Mouse (Mus musculus) midbrain, embryonic 11.5 days (tissue): ENCODE results near the gene Cyfip2. TPM values are rescaled to one million over a fixed set of nuclear protein-coding genes. Genes with fewer than 3 reads are reported as not detected.
"Not testable (repeated sequence)": the region's sequence is repeated elsewhere in the genome, so short reads cannot be mapped to it uniquely, and the experiment has no call there.

Experiments used
- ATAC-seq: fragments of 200-750 bp; cut with Nextera tagmentation; 2 replicates; pipeline ENCODE4 v1.8.0; 2017; ENCODE audit warnings: moderate TSS enrichment, moderate library complexity; ENCODE audit not compliant: low FRiP score
- DNase-seq: peaks from one replicate; pipeline ENCODE4 v3.0.0; 2015; ENCODE audit warnings: low spot score; ENCODE audit errors: missing footprints
- H3K27ac ChIP-seq: fragments of 300-500 bp; sonication (generic); 2 replicates; pipeline ENCODE4 v1.5.1; 2014; ENCODE audit warnings: low read depth, low read length
- H3K27me3 ChIP-seq: fragments of 300-500 bp; sonication (generic); 2 replicates; pipeline ENCODE4 v1.6.1; 2014; ENCODE audit warnings: mild to moderate bottlenecking, low read length, moderate library complexity, mixed read lengths; ENCODE audit not compliant: control insufficient read depth, insufficient read depth
- H3K36me3 ChIP-seq: fragments of 300-500 bp; sonication (generic); 2 replicates; pipeline ENCODE4 v1.6.1; 2014; ENCODE audit warnings: mild to moderate bottlenecking, low read length, moderate library complexity, mixed read lengths; ENCODE audit not compliant: control insufficient read depth, insufficient read depth
- H3K4me1 ChIP-seq: fragments of 300-500 bp; sonication (generic); 2 replicates; pipeline ENCODE4 v1.6.1; 2014; ENCODE audit warnings: low read length; ENCODE audit not compliant: control insufficient read depth, insufficient read depth
- H3K4me2 ChIP-seq: fragments of 300-500 bp; sonication (generic); 2 replicates; pipeline ENCODE4 v1.6.1; 2014; ENCODE audit warnings: mild to moderate bottlenecking, moderate library complexity
- H3K4me3 ChIP-seq: fragments of 300-500 bp; sonication (generic); 2 replicates; pipeline ENCODE4 v1.5.1; 2014; ENCODE audit warnings: low read depth, low read length
- H3K9ac ChIP-seq: fragments of 300-500 bp; sonication (generic); 2 replicates; pipeline ENCODE4 v1.6.1; 2014; ENCODE audit warnings: low read length
- H3K9me3 ChIP-seq: fragments of 300-500 bp; sonication (generic); 2 replicates; pipeline ENCODE4 v1.6.1; 2016; ENCODE audit warnings: low read length; ENCODE audit not compliant: control insufficient read depth
- WGBS: fragments of 180-500 bp; shearing (Covaris S2); extraction: QIAGEN DNeasy Blood & Tissue Kit; methylation state at CpG from one replicate; pipeline ENCODE4 v1.1.7; 2014; 5-methylcytosine and 5-hydroxymethylcytosine counted together
- polyA plus RNA-seq: library from polyadenylated mRNA; unstranded; fragments of >200 nt; fragmentation: Nextera tagmentation; extraction: Ambion mirVana; gene quantifications from 2 replicates; pipeline ENCODE4 v1.2.1, GENCODE M21; 2014

Gene Cyfip2
- polyA plus RNA-seq, 1 experiment from 2014 or later = 34.0 TPM

DNA sequence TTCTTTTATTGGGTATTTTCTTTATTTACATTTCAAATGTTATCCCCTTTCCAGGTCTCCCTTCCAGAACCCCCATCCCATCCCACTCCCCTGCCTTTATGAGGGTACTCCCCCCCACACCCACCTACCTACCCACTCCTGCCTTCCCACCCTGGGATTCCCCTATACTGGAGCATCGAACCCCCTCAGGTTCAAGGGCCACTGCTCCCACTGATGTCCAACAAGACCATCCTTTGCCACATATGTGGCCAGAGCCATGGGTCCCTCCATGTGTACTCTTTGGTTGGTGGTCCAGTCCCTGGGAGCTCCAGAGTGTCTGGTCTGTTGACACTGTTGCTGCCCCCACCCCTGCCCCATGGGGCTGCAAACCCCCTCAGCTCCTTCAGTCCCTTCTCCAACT is 130.6 kb downstream of the Cyfip2 start:
- H3K4me3 ChIP-seq, H3K36me3 ChIP-seq, H3K27me3 ChIP-seq, H3K4me1 ChIP-seq, H3K4me2 ChIP-seq, H3K9me3 ChIP-seq, H3K27ac ChIP-seq, H3K9ac ChIP-seq, ATAC-seq: not testable (repeated sequence)
- peak; percentile 53 for DNase-seq
- WGBS = 91% methylated on average over 1 of the region's 1 CpGs

GRCm38 (mm10) chr11:46177246-46178043 is 135.2 kb downstream of the Cyfip2 start:
- DNase-seq (peak; percentile 8), ATAC-seq (no peak)
- no peak overlapping the region for H3K4me2 ChIP-seq
- no peaks in the 10 kb centered on the region for H3K4me1 ChIP-seq
- H3K9ac ChIP-seq = no peak overlapping the region
- no peaks in the 10 kb centered on the region for H3K9me3 ChIP-seq
- 83% methylated on average over 10 of the region's 10 CpGs for WGBS
- no peaks in the 10 kb centered on the region for H3K36me3 ChIP-seq
- H3K27me3 ChIP-seq = no peaks in the 10 kb centered on the region
- no peak overlapping the region for H3K4me3 ChIP-seq
- H3K27ac ChIP-seq = no peak overlapping the region

- Histone ChIP-seq H3K36me3 (no peaks in the 10 kb centered on the region), H3K9me3 (no peaks in the 10 kb centered on the region), H3K4me2 (no peak overlapping the region), H3K9ac (no peak overlapping the region), H3K4me3 (no peak overlapping the region), H3K27me3 (no peaks in the 10 kb centered on the region), H3K27ac (no peak overlapping the region), H3K4me1 (no peaks in the 10 kb centered on the region)
- DNase-seq (peak; percentile 53), ATAC-seq (no peak)
- 93% methylated on average over 6 of the region's 6 CpGs for WGBS
These were observed 136.5 kb downstream of the Cyfip2 start for GRCm38 (mm10) chr11:46176155-46176554.

GRCm38 (mm10) chr11:46172128-46172527 is 140.5 kb downstream of the Cyfip2 start:
- ATAC-seq (no peak), DNase-seq (peak; percentile 37)
- no peaks in the 10 kb centered on the region for H3K4me1 ChIP-seq
- H3K36me3 ChIP-seq = no peaks in the 10 kb centered on the region
- no peak overlapping the region for H3K9ac ChIP-seq
- no peaks in the 10 kb centered on the region for H3K27me3 ChIP-seq
- H3K27ac ChIP-seq = no peak overlapping the region
- H3K4me3 ChIP-seq = no peak overlapping the region
- 90% methylated on average over 9 of the region's 9 CpGs for WGBS
- no peak overlapping the region for H3K4me2 ChIP-seq
- H3K9me3 ChIP-seq = no peaks in the 10 kb centered on the region

DNA sequence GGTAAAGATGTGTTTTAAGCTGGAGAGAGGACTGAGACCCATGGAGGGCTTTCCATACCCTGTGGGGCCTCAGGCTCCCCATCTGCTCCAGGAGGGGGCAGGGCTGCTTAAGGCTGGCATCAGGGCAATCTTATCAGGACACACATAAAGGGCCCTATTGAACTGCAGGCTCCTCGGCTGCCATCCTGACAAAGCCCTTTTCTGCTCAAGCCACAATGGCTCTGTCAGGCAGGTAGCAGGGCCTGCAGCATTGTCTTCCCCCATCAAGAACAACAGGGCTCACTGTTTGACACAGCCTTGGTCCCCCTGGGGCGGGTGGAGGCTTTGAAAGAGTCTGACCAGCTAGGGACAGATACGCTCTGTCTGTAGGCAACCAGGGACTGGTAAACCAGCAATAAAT is 142.8 kb downstream of the Cyfip2 start:
- H3K4me1 ChIP-seq = no peaks in the 10 kb centered on the region
- no peak overlapping the region for H3K4me2 ChIP-seq
- DNase-seq (peak; percentile 67), ATAC-seq (no peak)
- no peak overlapping the region for H3K9ac ChIP-seq
- 59% methylated on average over 3 of the region's 3 CpGs for WGBS
- H3K9me3 ChIP-seq = no peaks in the 10 kb centered on the region
- no peaks in the 10 kb centered on the region for H3K36me3 ChIP-seq
- no peak overlapping the region for H3K4me3 ChIP-seq
- H3K27me3 ChIP-seq = 0 out of 2 replicates have a peak, but pooled peaks cover 4% of the 10 kb centered on the region
- H3K27ac ChIP-seq = no peak overlapping the region

- Histone ChIP-seq H3K4me3 (no peak overlapping the region), H3K27ac (no peak overlapping the region), H3K4me1 (no peaks in the 10 kb centered on the region), H3K9ac (no peak overlapping the region), H3K36me3 (no peaks in the 10 kb centered on the region), H3K4me2 (no peak overlapping the region), H3K27me3 (0 out of 2 replicates have a peak, but pooled peaks cover 4% of the 10 kb centered on the region), H3K9me3 (no peaks in the 10 kb centered on the region)
- ATAC-seq (no peak), DNase-seq (peak; percentile 73)
- 90% methylated on average over 7 of the region's 7 CpGs for WGBS
These were observed 144.2 kb downstream of the Cyfip2 start for GRCm38 (mm10) chr11:46168506-46168905.

GRCm38 (mm10) chr11:46165866-46166585 is 146.6 kb downstream of the Cyfip2 start, which contains the start of gene Nipal4:
TSS of gene Nipal4 (minus strand) at chr11:46166508.
- no peak within 1 kb of the TSS for H3K27ac ChIP-seq
- ATAC-seq (peak; percentile 66), DNase-seq (peak; percentile 90)
- H3K4me1 ChIP-seq = no peaks in the 10 kb centered on the region
- H3K27me3 ChIP-seq = 0 out of 2 replicates have a peak, but pooled peaks cover 4% of the 10 kb centered on the region
- WGBS = 3% methylated on average over 40 of the region's 40 CpGs
- no peaks in the 10 kb centered on the region for H3K36me3 ChIP-seq
- no peaks in the 10 kb centered on the region for H3K9me3 ChIP-seq
- peak within 1 kb of the TSS; percentile 40 for H3K4me3 ChIP-seq
- H3K4me2 ChIP-seq = peak within 1 kb of the TSS; percentile 91
- H3K9ac ChIP-seq = peak within 1 kb of the TSS; percentile 51

DNA sequence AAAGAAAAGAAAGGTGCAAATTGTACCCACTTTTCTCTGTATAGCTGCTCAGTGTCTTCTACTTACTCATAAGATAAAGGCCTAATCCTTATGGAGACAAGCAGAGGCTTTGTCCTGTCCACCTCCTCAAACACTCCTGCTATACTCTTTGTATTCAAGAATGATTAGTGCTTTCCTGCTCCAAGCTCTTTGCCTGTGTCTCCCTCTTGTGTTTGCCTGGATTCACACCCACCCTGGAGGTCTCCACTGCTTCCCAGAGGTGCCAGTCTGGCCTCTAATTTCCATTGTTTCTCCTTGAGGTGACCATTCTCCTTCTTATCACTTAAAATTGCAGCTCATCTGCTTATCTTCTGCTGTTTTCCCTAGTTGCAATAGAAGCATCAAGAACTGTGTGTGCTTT is 155.2 kb downstream of the Cyfip2 start:
- no peaks in the 10 kb centered on the region for H3K4me1 ChIP-seq
- DNase-seq = no peak
- H3K27ac ChIP-seq = no peak overlapping the region
- no peaks in the 10 kb centered on the region for H3K36me3 ChIP-seq
- no peaks in the 10 kb centered on the region for H3K27me3 ChIP-seq
- no peak overlapping the region for H3K4me2 ChIP-seq
- no peak overlapping the region for H3K4me3 ChIP-seq
- no peak overlapping the region for H3K9ac ChIP-seq
- no peaks in the 10 kb centered on the region for H3K9me3 ChIP-seq
- no peak for ATAC-seq

DNA sequence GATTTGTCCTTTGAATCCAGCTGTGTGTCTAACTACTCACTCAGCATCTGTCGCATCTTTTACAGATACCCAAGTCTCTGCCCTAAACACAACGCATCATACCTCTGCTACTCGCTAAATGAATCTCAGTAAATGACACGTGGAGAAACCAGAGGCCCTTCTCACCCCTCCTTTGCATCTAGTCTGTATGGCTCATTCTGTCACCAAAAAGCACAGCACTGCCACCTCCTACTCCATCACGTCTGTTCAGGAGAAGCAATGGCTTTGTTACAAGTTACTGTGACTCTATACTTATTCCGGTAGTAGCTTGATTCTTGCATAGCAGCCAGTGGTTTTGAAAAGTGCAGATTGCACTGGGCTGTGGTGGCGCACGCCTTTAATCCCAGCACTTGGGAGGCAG is 155.7 kb downstream of the Cyfip2 start:
- Histone ChIP-seq H3K27ac (no peak overlapping the region), H3K4me1 (no peaks in the 10 kb centered on the region), H3K9me3 (no peaks in the 10 kb centered on the region), H3K4me2 (no peak overlapping the region), H3K9ac (no peak overlapping the region), H3K27me3 (no peaks in the 10 kb centered on the region), H3K4me3 (no peak overlapping the region), H3K36me3 (no peaks in the 10 kb centered on the region)
- DNase-seq (no peak), ATAC-seq (no peak)
- WGBS = 89% methylated on average over 8 of the region's 8 CpGs
